In the genomic region with DNA sequence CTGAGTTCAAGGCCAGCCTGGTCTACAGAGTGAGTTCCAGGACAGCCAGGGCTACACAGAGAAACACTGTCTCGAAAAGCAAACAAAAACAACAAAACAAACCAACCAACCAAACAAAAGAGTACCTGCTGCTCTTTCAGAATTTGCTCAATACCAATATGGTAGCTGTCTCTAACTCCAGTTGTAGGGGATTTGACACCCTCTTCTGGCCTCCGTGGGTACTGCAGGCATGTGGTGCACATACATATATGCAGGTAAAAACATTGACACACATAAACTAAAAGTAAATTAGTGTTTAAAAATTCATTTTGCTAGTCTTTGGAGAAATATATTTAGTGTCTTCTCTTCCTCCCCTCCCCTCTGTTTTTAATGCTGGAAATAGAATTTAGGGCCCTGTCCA, we compare ENCODE assay signal across 13 mouse cellular contexts.
DNase-seq lines count a peak whose midpoint lies in the region; ATAC-seq and TF ChIP-seq lines count a peak whose summit lies in the region.
"Had no signal": no experiment of that assay in that cellular context is flagged by ENCODE, and none has a peak within 500 bp of the region (broad histone marks: within the 10 kb centered on the region; RNA-seq: fewer than 3 reads in every experiment).

No protein-coding gene starts in this region.

- no peak overlapping the region for H3K4me2 ChIP-seq in kidney, embryonic 16.5 days (replicated peaks; ENCODE audit: low read depth, low read length)
- H3K4me2 ChIP-seq in midbrain, postnatal 0 days (ENCODE audit: low read depth, low read length, poor library complexity, severe bottlenecking): no peak overlapping the region
- no peak overlapping the region for H3K4me2 ChIP-seq in midbrain, embryonic 14.5 days (ENCODE audit: low read length)
- no peak overlapping the region for H3K4me2 ChIP-seq in forebrain, embryonic 16.5 days (ENCODE audit: low read length)
- H3K4me2 ChIP-seq: embryonic facial prominence, embryonic 15.5 days; heart, embryonic 12.5 days; limb, embryonic 13.5 days had no signal

- no peaks in the 10 kb centered on the region for H3K27me3 ChIP-seq in kidney, embryonic 16.5 days (ENCODE audit: insufficient read depth, low read length)
- H3K27me3 ChIP-seq in midbrain, postnatal 0 days (ENCODE audit: insufficient read depth, low read length): no peaks in the 10 kb centered on the region
- H3K27me3 ChIP-seq in midbrain, embryonic 14.5 days (ENCODE audit: control insufficient read depth, insufficient read depth, low read length): no peaks in the 10 kb centered on the region
- H3K27me3 ChIP-seq in Patski: no peaks in the 10 kb centered on the region
- H3K27me3 ChIP-seq in forebrain, embryonic 16.5 days (replicated peaks; ENCODE audit: control insufficient read depth, insufficient read depth, low read length): no peaks in the 10 kb centered on the region
- H3K27me3 ChIP-seq: embryonic facial prominence, embryonic 15.5 days; heart, embryonic 12.5 days; limb, embryonic 13.5 days had no signal

- TF ChIP-seq CTCF in midbrain, postnatal 0 days (IDR thresholded peaks at IDR 0.05): peak; percentile 39
- peak; percentile 44 for TF ChIP-seq CTCF in Patski (IDR thresholded peaks at IDR 0.05)

- no peak overlapping the region for H3K4me3 ChIP-seq in kidney, embryonic 16.5 days (ENCODE audit: low read length)
- H3K4me3 ChIP-seq in midbrain, postnatal 0 days (ENCODE audit: low read depth, low read length): no peak overlapping the region
- H3K4me3 ChIP-seq in midbrain, embryonic 14.5 days (replicated peaks; ENCODE audit: low read depth, low read length): no peak overlapping the region
- no peak overlapping the region for H3K4me3 ChIP-seq in forebrain, embryonic 16.5 days (replicated peaks; ENCODE audit: low read length)
- H3K4me3 ChIP-seq: embryonic facial prominence, embryonic 15.5 days; heart, embryonic 12.5 days; limb, embryonic 13.5 days; myocyte had no signal

- 0 out of 2 replicates have a peak overlapping the region, but pooled peaks have one; percentile 56 for H3K27ac ChIP-seq in kidney, embryonic 16.5 days (ENCODE audit: low read length)
- no peak overlapping the region for H3K27ac ChIP-seq in midbrain, postnatal 0 days (ENCODE audit: low read depth, low read length)
- no peak overlapping the region for H3K27ac ChIP-seq in midbrain, embryonic 14.5 days (replicated peaks; ENCODE audit: low read depth, low read length)
- no peak overlapping the region for H3K27ac ChIP-seq in forebrain, embryonic 16.5 days (ENCODE audit: low read length)
- H3K27ac ChIP-seq: macrophage had no signal

- POLR2A ChIA-PET in Patski (lab: Charles Lee): no interaction called here

- WGBS in kidney, embryonic 16.5 days: 82% methylated on average over 2 of the region's 2 CpGs
- 93% methylated on average over 2 of the region's 2 CpGs for WGBS in midbrain, postnatal 0 days
- WGBS in midbrain, embryonic 14.5 days: 90% methylated on average over 2 of the region's 2 CpGs
- WGBS in forebrain, embryonic 16.5 days: 89% methylated on average over 2 of the region's 2 CpGs

- ATAC-seq in kidney, embryonic 16.5 days (ENCODE audit: low FRiP score, low TSS enrichment): no peak
- no peak for ATAC-seq in midbrain, postnatal 0 days (ENCODE audit: low FRiP score)
- ATAC-seq in midbrain, embryonic 14.5 days (ENCODE audit: low FRiP score, low TSS enrichment): no peak
- no peak for ATAC-seq in Patski
- ATAC-seq in forebrain, embryonic 16.5 days: no peak

- no peak overlapping the region for H3K9ac ChIP-seq in kidney, embryonic 16.5 days (replicated peaks; ENCODE audit: low read length)
- H3K9ac ChIP-seq in midbrain, postnatal 0 days (replicated peaks; ENCODE audit: low read length, poor library complexity, severe bottlenecking): no peak overlapping the region
- H3K9ac ChIP-seq in midbrain, embryonic 14.5 days (replicated peaks; ENCODE audit: low read length): no peak overlapping the region
- H3K9ac ChIP-seq in forebrain, embryonic 16.5 days (replicated peaks; ENCODE audit: low read depth, low read length): no peak overlapping the region
- H3K9ac ChIP-seq: embryonic facial prominence, embryonic 15.5 days; heart, embryonic 12.5 days; limb, embryonic 13.5 days had no signal

- peaks cover 6% of the 10 kb centered on the region for H3K9me3 ChIP-seq in kidney, embryonic 16.5 days (ENCODE audit: low read length)
- H3K9me3 ChIP-seq in midbrain, postnatal 0 days (ENCODE audit: low read length): no peaks in the 10 kb centered on the region
- H3K9me3 ChIP-seq in midbrain, embryonic 14.5 days (ENCODE audit: control insufficient read depth, low read length): no peaks in the 10 kb centered on the region
- peaks cover 2% of the 10 kb centered on the region; the same call in 1 of the 2 replicates for H3K9me3 ChIP-seq in forebrain, embryonic 16.5 days (ENCODE audit: control insufficient read depth, low read length)
- H3K9me3 ChIP-seq: embryonic facial prominence, embryonic 15.5 days; limb, embryonic 13.5 days had no signal

- no peak for DNase-seq in kidney, adult 18-20 months
- no peak for DNase-seq in midbrain, postnatal 0 days (ENCODE audit: low spot score)
- no peak for DNase-seq in midbrain, embryonic 14.5 days
- no peak for DNase-seq in Patski (ENCODE audit: low read depth, low spot score)
- peak; percentile 49 for DNase-seq in testis, postnatal 14 days (ENCODE audit: low spot score)
- DNase-seq: cerebellum, adult 9-11 months had no signal

- CTCF ChIA-PET in Patski (lab: Charles Lee): no interaction called here

- in situ Hi-C loops in Patski (cut with MboI; ENCODE audit: low pct_unique_long_range_greater_than_20kb): no loop called here

- H3K36me3 ChIP-seq in kidney, embryonic 16.5 days (ENCODE audit: insufficient read depth, low read length): no peaks in the 10 kb centered on the region
- H3K36me3 ChIP-seq in midbrain, postnatal 0 days (ENCODE audit: insufficient read depth, low read length): no peaks in the 10 kb centered on the region
- H3K36me3 ChIP-seq in midbrain, embryonic 14.5 days (ENCODE audit: control insufficient read depth, insufficient read depth, low read length): no peaks in the 10 kb centered on the region
- H3K36me3 ChIP-seq in forebrain, embryonic 16.5 days (ENCODE audit: control insufficient read depth, insufficient read depth): no peaks in the 10 kb centered on the region
- H3K36me3 ChIP-seq: embryonic facial prominence, embryonic 15.5 days; heart, embryonic 12.5 days; limb, embryonic 13.5 days had no signal

- H3K4me1 ChIP-seq in kidney, embryonic 16.5 days (ENCODE audit: insufficient read depth, low read length): no peaks in the 10 kb centered on the region
- no peaks in the 10 kb centered on the region for H3K4me1 ChIP-seq in midbrain, postnatal 0 days (ENCODE audit: insufficient read depth, low read length)
- no peaks in the 10 kb centered on the region for H3K4me1 ChIP-seq in midbrain, embryonic 14.5 days (ENCODE audit: control insufficient read depth, insufficient read depth, low read length)
- H3K4me1 ChIP-seq in forebrain, embryonic 16.5 days (replicated peaks; ENCODE audit: control insufficient read depth, insufficient read depth, low read length): no peaks in the 10 kb centered on the region
- H3K4me1 ChIP-seq: embryonic facial prominence, embryonic 15.5 days; limb, embryonic 13.5 days had no signal
